Mouse (Mus musculus): Measurements from ENCODE around the gene Psmd12. TPM values are rescaled to one million over a fixed set of nuclear protein-coding genes. Genes with fewer than 3 reads are reported as not detected.
A peak's percentile ranks its signal among the peaks of the same experiment; 100 is the strongest.
"Not testable (repeated sequence)": the region's sequence is repeated elsewhere in the genome, so short reads cannot be mapped to it uniquely, and the experiment has no call there.

Psmd12 gene
- polyA plus RNA-seq, 1 experiment, result 65.4 TPM

GRCm38 (mm10) chr11:107506260-107506659 is 27.0 kb downstream of the Psmd12 start:
- Histone ChIP-seq H3K4me1 (ENCODE audit: control insufficient read depth, insufficient read depth, low read length) (peaks cover 12% of the 10 kb centered on the region), H3K4me3 (ENCODE audit: insufficient read depth, low read length) (no peak overlapping the region), H3K27ac (ENCODE audit: insufficient read depth, low read depth, low read length) (no peak overlapping the region)
- TF ChIP-seq POLR2A (IDR thresholded peaks at IDR 0.05; ENCODE audit: borderline replicate concordance, low read depth, low read length), result no peak
- peak; percentile 30; the same call in 1 of the 2 replicates for TF ChIP-seq CTCF (IDR thresholded peaks at IDR 0.05; ENCODE audit: low read depth, low read length)

DNA sequence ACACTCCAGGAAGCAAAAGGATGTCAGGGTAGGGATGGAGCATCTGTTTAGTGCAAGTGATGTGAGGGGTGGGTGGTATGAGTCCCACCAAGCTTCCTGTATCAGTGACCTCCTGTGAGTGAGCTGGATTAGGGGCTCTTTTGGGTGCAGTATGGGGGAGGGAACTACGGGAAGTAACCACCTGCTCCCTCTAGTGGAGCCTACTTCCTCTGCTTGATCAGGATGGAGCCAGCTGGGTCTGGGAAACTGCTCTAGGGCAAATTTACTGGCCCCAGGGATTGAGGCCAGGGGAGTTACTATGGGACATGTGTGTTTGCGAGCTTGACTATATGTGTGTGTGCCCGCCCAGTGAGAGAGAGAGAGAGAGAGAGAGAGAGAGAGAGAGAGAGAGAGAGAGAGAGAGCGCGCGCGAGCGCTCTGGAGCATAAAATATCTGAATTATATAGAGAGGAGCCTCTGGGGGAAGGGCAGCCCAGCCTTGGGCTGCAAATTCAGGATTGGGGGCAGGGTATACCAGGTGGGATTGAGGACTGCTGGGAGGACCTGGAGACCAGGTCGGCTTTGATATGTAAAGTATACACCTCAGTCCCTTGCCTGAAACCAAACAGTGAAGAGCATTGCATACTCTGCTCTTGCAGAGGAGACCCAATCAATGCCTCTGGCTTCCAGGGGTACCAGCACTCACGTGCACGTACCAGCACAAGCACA is 30.5 kb downstream of the Psmd12 start:
- H3K27ac ChIP-seq (ENCODE audit: insufficient read depth, low read depth, low read length), result no peak overlapping the region
- no peak overlapping the region for H3K4me3 ChIP-seq (ENCODE audit: insufficient read depth, low read length)
- no peak for TF ChIP-seq POLR2A (IDR thresholded peaks at IDR 0.05; ENCODE audit: borderline replicate concordance, low read depth, low read length)
- no peak for TF ChIP-seq CTCF (IDR thresholded peaks at IDR 0.05; ENCODE audit: low read depth, low read length)
- peaks cover 12% of the 10 kb centered on the region for H3K4me1 ChIP-seq (ENCODE audit: control insufficient read depth, insufficient read depth, low read length)

GRCm38 (mm10) chr11:107510362-107511269 is 31.3 kb downstream of the Psmd12 start:
- no peak overlapping the region for H3K27ac ChIP-seq (ENCODE audit: insufficient read depth, low read depth, low read length)
- H3K4me3 ChIP-seq (ENCODE audit: insufficient read depth, low read length), result no peak overlapping the region

DNA sequence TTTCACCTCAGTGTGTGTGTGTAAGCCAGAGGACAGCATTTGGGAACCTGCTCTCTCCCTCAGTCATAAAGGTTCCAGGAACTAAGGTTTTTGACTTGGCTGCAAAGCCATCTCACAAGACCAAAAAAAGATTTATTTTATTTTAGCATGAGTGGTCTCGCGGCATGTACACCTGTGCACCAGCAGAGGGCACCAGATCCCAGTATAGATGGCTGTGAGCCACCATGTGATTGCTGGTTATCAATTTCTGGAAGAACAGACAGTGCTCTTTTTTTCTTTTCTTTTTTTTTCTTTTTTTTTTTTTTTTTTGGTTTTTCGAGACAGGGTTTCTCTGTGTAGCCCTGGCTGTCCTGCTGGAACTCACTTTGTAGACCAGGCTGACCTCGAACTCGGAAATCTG is 32.7 kb downstream of the Psmd12 start:
- H3K27ac ChIP-seq (ENCODE audit: insufficient read depth, low read depth, low read length); H3K4me3 ChIP-seq (ENCODE audit: insufficient read depth, low read length): not testable (repeated sequence)
- TF ChIP-seq CTCF (IDR thresholded peaks at IDR 0.05; ENCODE audit: low read depth, low read length), result peak; percentile 78
- H3K4me1 ChIP-seq (ENCODE audit: control insufficient read depth, insufficient read depth, low read length), result peaks cover 12% of the 10 kb centered on the region

More at GRCm38 (mm10) chr11:107510362-107511269, 31.3 kb downstream of the Psmd12 start:
- H3K4me1 ChIP-seq (ENCODE audit: control insufficient read depth, insufficient read depth, low read length), result peaks cover 12% of the 10 kb centered on the region
- TF ChIP-seq CTCF (IDR thresholded peaks at IDR 0.05; ENCODE audit: low read depth, low read length), result no peak

- Histone ChIP-seq H3K27ac (ENCODE audit: insufficient read depth, low read depth, low read length) (no peak overlapping the region), H3K4me1 (ENCODE audit: control insufficient read depth, insufficient read depth, low read length) (peaks cover 12% of the 10 kb centered on the region), H3K4me3 (ENCODE audit: insufficient read depth, low read length) (no peak overlapping the region)
- TF ChIP-seq CTCF (IDR thresholded peaks at IDR 0.05; ENCODE audit: low read depth, low read length) (no peak), POLR2A (IDR thresholded peaks at IDR 0.05; ENCODE audit: borderline replicate concordance, low read depth, low read length) (no peak)
Measured at GRCm38 (mm10) chr11:107513047-107513446, 33.8 kb downstream of the Psmd12 start.

DNA sequence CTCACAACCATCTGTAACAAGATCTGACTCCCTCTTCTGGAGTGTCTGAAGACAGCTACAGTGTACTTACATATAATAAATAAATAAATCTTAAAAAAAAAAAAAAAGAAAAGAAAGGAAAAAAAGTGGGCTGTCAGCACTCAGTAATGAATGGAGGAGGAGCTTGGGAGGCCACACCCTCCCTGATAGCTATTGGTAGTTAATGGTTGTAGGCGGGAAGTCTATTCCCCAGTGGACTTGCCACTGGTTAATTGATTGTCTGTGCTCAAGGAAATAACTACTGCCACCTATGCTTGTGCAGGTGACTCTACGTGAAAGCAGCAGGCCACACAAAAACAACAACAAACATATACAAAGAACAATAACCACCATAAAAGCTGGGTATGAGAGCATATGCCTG is 37.1 kb downstream of the Psmd12 start:
- Histone ChIP-seq H3K27ac (ENCODE audit: insufficient read depth, low read depth, low read length) (no peak overlapping the region), H3K4me3 (ENCODE audit: insufficient read depth, low read length) (no peak overlapping the region), H3K4me1 (ENCODE audit: control insufficient read depth, insufficient read depth, low read length) (0 out of 2 replicates have a peak, but pooled peaks cover 3% of the 10 kb centered on the region)
- no peak for TF ChIP-seq POLR2A (IDR thresholded peaks at IDR 0.05; ENCODE audit: borderline replicate concordance, low read depth, low read length)
- no peak for TF ChIP-seq CTCF (IDR thresholded peaks at IDR 0.05; ENCODE audit: low read depth, low read length)

DNA sequence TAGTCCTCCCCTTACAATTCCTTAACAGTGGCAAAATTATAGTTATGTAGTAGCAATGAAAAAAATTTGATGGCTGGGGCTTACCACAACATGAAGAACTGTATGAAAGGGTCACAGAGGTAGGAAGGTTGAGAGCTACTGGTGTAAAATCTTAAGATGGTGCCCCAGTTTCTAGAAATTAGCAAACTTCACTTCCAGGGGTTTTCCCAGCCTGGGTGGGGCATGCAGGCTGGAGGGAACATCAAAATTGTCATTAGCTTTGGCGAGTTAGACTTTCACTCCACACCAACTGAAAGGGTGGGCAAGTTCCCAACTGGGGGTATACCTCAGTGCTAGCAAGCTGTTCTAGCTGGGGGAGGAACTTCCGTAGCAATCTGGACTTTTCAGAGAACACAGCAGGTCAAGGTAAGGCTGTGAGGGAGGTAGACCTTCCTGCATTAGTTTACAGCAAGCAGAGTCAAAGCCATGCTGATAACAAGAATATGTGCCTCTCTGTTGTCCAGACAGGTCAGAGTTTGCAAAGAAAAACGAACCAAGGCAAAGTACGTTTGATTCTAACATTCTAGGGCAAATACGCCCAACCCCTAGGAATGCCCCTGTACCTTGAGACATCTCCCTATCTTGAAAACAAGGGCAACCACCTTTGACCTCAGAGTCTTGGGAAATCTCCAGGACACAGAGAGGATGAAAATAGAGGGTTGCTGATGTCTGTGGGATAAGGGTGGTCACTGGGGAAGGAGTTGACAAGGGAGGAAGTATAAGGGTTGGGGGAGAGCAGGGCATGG is 39.6 kb downstream of the Psmd12 start:
- H3K4me3 ChIP-seq (ENCODE audit: insufficient read depth, low read length), result no peak overlapping the region
- TF ChIP-seq POLR2A (IDR thresholded peaks at IDR 0.05; ENCODE audit: borderline replicate concordance, low read depth, low read length), result no peak
- TF ChIP-seq CTCF (IDR thresholded peaks at IDR 0.05; ENCODE audit: low read depth, low read length), result no peak
- no peak overlapping the region for H3K27ac ChIP-seq (ENCODE audit: insufficient read depth, low read depth, low read length)
- 0 out of 2 replicates have a peak, but pooled peaks cover 3% of the 10 kb centered on the region for H3K4me1 ChIP-seq (ENCODE audit: control insufficient read depth, insufficient read depth, low read length)

- H3K4me3 ChIP-seq (ENCODE audit: insufficient read depth, low read length), result no peak overlapping the region
Measured at GRCm38 (mm10) chr11:107521153-107521552, 41.9 kb downstream of the Psmd12 start.

GRCm38 (mm10) chr11:107524966-107525365 is 45.7 kb downstream of the Psmd12 start:
- Histone ChIP-seq H3K27ac (ENCODE audit: insufficient read depth, low read depth, low read length) (no peak overlapping the region), H3K4me1 (ENCODE audit: control insufficient read depth, insufficient read depth, low read length) (peaks cover 9% of the 10 kb centered on the region), H3K4me3 (ENCODE audit: insufficient read depth, low read length) (no peak overlapping the region)
- no peak for TF ChIP-seq POLR2A (IDR thresholded peaks at IDR 0.05; ENCODE audit: borderline replicate concordance, low read depth, low read length)
- no peak for TF ChIP-seq CTCF (IDR thresholded peaks at IDR 0.05; ENCODE audit: low read depth, low read length)

More at GRCm38 (mm10) chr11:107521153-107521552, 41.9 kb downstream of the Psmd12 start:
- 0 out of 2 replicates have a peak, but pooled peaks cover 3% of the 10 kb centered on the region for H3K4me1 ChIP-seq (ENCODE audit: control insufficient read depth, insufficient read depth, low read length)
- H3K27ac ChIP-seq (ENCODE audit: insufficient read depth, low read depth, low read length), result no peak overlapping the region
- TF ChIP-seq CTCF (IDR thresholded peaks at IDR 0.05; ENCODE audit: low read depth, low read length) (no peak), POLR2A (IDR thresholded peaks at IDR 0.05; ENCODE audit: borderline replicate concordance, low read depth, low read length) (no peak)

All from bone marrow macrophage, adult 2 months (primary cell).